In the genomic region with DNA sequence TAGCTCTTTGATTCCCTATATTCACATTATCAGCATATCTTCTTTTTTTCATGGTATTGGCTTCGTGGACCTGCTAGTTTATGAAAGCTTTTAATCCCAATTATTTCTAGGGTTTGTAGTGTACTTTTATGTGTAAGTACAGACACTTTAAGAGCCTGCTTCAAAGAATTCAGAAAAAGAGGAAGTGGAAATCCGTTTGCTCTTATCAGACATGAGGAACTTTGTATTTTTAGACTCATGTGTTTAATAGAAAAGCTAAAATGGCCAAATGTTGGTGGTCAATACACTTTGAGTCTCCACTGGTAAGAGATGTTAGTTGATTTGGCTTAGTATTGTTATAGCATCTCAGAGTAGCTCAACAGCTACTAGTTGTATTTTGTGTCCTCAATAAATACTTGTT, we compare ENCODE assay signal across 26 mouse cellular contexts.
"Had no signal": no experiment of that assay in that cellular context is flagged by ENCODE, and none has a peak within 500 bp of the region (broad histone marks: within the 10 kb centered on the region; RNA-seq: fewer than 3 reads in every experiment).

No protein-coding gene starts in this region.

- H3K9ac ChIP-seq: heart, embryonic 12.5 days; hindbrain, embryonic 12.5 days; hindbrain, embryonic 14.5 days; intestine, embryonic 15.5 days; limb, embryonic 12.5 days; liver, embryonic 13.5 days; liver, embryonic 15.5 days had no signal

- H3K4me3 ChIP-seq: gastrocnemius, adult 2 months; heart, embryonic 10.5 days; heart, embryonic 12.5 days; hindbrain, embryonic 10.5 days; hindbrain, embryonic 12.5 days; intestine, embryonic 15.5 days; layer of hippocampus, adult 2 months; limb, embryonic 10.5 days; limb, embryonic 12.5 days; liver, embryonic 13.5 days; liver, embryonic 15.5 days had no signal

- H3K9me3 ChIP-seq: heart, embryonic 10.5 days; heart, embryonic 12.5 days; hindbrain, embryonic 10.5 days; hindbrain, embryonic 12.5 days; intestine, embryonic 15.5 days; limb, embryonic 10.5 days; limb, embryonic 12.5 days; liver, embryonic 13.5 days; liver, embryonic 15.5 days had no signal

- H3K36me3 ChIP-seq: heart, embryonic 10.5 days; heart, embryonic 12.5 days; hindbrain, embryonic 10.5 days; hindbrain, embryonic 12.5 days; intestine, embryonic 15.5 days; limb, embryonic 10.5 days; limb, embryonic 12.5 days; liver, embryonic 13.5 days; liver, embryonic 15.5 days had no signal

- H3K27me3 ChIP-seq: heart, embryonic 12.5 days; hindbrain, embryonic 12.5 days; intestine, embryonic 15.5 days; limb, embryonic 12.5 days; liver, embryonic 13.5 days; liver, embryonic 15.5 days had no signal

- DNase-seq: gastrocnemius, adult 2 months; gastrocnemius, postnatal 10 days; gastrocnemius, postnatal 25 days; heart, adult 18-20 months; heart, postnatal 14 days; heart, postnatal 36 days; kidney, adult 18-20 months; kidney, adult 8-10 months; kidney, postnatal 10 days; kidney, postnatal 25 days; kidney, postnatal 4 days; liver; liver, embryonic 13.5 days had no signal

- H3K27ac ChIP-seq: gastrocnemius, adult 2 months; heart, embryonic 10.5 days; hindbrain, embryonic 10.5 days; hindbrain, embryonic 12.5 days; hindbrain, embryonic 14.5 days; intestine, embryonic 15.5 days; layer of hippocampus, adult 2 months; limb, embryonic 10.5 days; limb, embryonic 12.5 days; liver, embryonic 13.5 days; liver, embryonic 15.5 days had no signal

- H3K4me1 ChIP-seq: heart, embryonic 10.5 days; heart, embryonic 12.5 days; hindbrain, embryonic 10.5 days; hindbrain, embryonic 12.5 days; intestine, embryonic 15.5 days; limb, embryonic 10.5 days; limb, embryonic 12.5 days; liver, embryonic 15.5 days had no signal

- ATAC-seq: hindbrain, embryonic 16.5 days; inflammation-experienced regulatory T-cells, adult 6 months; intestine, embryonic 15.5 days; intestine, postnatal 0 days had no signal
